Mouse (Mus musculus): ENCODE measurements at regions not wholly inside any gene's neighbourhood (a gene's known extent, or its start where the extent isn't known, plus 50 kb on each side); places are given as distances from the start of the nearest gene placed in this dataset.

DNA sequence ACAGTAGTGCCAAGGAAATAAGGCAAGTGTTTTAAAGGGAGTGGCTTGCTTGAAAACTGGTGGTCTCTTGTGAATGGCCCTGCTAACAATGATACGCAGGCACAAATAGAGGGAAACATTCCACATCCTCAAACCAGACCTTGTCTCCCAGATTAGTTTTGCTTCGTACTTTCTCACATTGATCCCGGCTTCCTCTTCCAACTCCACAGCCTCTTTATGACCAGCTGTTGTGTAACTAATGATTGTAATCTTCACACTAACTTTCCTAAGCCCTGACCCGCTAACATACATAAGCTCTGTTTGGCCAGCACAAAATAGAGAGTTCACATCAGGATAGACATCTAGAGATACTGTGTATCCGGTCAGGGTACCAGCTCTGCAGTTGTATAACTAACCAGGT is 116.3 kb upstream of the Arhgap28 start:
- no peak for DNase-seq (ENCODE audit: low spot score in 2 of 2)

DNA sequence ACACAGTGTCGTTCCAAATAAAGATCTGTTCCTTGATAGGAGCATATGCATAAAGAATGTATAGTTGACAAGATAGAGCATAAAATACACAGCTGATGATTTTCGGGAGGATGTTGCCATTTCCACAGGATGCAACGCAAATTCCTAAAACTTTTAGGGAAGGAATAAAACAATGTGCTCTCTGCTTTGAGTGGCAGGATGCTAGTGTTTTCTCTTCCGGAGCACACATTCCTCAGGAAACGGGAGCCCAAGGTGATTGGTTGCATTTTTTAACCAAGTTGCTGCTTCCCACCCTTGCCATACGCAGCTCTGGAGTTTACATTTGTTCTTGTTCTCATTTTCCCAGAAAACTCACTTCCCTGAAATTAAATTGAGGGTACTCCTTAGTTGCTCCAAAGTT is 116.8 kb upstream of the Arhgap28 start:
- no peak for DNase-seq (ENCODE audit: low spot score in 2 of 2)

DNA sequence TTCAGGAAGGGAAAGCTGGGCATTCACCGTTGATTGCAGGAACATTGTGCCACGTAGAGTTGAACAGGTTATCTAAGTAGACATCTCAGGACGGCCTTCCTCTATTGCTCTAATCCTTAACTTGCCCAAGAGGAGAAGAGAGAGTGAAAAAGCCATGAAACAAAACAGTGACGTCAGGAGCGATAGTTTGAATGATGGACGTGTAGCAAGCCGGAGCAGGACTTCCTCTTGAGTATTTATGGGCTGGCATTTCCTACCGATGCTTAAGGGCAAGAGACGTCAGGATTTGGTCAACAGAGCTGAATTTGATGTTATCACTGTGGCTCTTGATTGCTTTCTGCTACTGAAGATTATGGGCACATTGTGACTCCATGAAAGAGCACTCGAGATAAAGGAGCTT is 130.5 kb upstream of the Arhgap28 start:
- no peak for DNase-seq (ENCODE audit: low spot score in 2 of 2)

- no peak for DNase-seq (ENCODE audit: low spot score in 2 of 2)
Measured at GRCm38 (mm10) chr17:68135436-68135835, 131.5 kb upstream of the Arhgap28 start.

- DNase-seq (ENCODE audit: low spot score in 2 of 2), result no peak
Measured at GRCm38 (mm10) chr17:68143307-68143706, 130.3 kb upstream of the L3mbtl4 start.

DNA sequence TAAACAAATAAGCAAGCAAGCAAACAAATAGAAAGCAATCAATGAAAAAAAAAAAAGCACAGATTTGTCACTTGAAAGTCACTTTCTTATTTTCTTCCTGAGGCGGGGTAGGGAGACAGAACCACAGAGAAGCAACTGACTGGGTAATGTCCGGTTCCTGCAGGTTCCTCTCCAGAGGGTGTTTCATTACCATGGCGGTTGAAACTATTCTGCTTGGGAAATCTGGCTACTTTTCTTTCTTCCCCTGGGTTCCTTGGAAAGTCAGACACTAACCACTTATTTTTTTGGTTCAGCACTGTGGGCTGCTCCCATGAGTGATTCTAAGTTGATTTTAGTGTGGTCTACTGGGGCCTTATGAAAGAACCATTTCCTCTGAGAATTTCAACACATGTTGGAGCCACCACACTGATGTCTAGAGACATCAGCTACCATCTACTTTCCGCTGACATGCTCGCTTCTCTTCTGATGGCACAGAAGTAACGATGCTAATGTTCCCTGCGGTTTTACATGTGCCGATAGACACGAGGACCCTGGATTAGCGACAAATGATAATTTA is 124.3 kb upstream of the L3mbtl4 start:
- DNase-seq (ENCODE audit: low spot score in 2 of 2), result no peak

DNA sequence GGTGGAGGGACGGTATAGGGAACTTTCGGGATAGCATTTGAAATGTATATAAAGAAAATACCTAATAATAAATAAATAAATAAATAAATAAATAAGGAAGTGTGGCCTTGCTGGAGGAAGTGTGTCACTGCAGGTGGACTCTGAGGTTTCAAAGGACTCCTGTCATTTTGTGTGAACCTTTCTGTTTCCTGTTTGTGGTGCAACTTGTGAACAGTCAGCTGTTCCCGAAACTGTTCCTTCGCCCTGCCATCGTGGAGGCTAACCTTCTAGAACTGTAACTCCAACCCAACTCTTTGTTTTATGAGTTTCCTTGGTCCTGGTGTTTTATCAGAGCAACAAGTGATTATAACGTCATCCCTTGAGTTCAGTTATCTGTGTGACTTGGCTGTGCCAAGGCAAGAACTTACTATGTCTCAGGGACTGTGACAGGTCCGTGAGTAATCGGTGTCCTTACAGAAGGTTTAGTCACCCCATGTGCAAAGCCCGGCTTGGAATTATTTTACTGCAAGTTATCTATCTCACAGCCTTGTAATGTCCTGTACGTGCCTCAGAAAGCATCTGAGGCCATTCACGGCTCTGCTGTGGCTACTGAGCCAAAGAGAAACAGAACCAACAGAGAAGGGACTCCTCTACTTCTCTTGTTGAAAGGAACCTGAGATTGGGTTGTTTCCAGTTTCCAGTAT is 121.0 kb upstream of the L3mbtl4 start:
- no peak for DNase-seq (ENCODE audit: low spot score in 2 of 2)

GRCm38 (mm10) chr17:68154879-68155278 is 118.7 kb upstream of the L3mbtl4 start:
- DNase-seq (ENCODE audit: low spot score in 2 of 2), result no peak

DNA sequence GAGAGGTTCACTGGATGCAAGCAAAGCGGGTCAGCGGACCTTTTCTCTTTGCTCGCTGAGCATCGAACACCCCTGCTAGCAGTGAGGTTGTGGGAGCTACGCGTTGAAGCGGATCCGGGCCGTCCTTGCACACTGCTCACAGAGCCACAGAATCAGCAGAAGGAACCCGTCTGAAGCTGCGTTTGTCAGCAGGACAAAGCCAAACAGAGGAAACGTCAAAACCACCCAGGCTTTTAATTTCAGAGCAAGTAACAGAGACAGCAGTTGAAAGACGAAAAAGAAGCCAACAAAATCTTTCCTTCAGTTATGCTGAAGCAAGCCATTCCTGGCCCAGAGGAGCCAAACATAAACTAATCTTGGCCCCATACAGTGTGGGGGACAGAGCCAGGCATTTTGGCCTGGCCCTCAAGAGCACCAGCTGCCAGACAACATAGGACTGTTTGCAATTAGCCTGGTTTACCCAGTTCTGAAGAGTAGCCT is 115.4 kb upstream of the L3mbtl4 start:
- peak in 1 of 2 experiments; percentile 59 for DNase-seq (ENCODE audit: low spot score in 2 of 2)

GRCm38 (mm10) chr17:68161107-68161506 is 112.5 kb upstream of the L3mbtl4 start:
- no peak for DNase-seq (ENCODE audit: low spot score in 2 of 2)

- DNase-seq (ENCODE audit: low spot score in 2 of 2), result no peak
Measured at GRCm38 (mm10) chr17:68163545-68163944, 110.1 kb upstream of the L3mbtl4 start.

GRCm38 (mm10) chr17:68164666-68165065 is 108.9 kb upstream of the L3mbtl4 start:
- DNase-seq (ENCODE audit: low spot score in 2 of 2), result no peak

DNA sequence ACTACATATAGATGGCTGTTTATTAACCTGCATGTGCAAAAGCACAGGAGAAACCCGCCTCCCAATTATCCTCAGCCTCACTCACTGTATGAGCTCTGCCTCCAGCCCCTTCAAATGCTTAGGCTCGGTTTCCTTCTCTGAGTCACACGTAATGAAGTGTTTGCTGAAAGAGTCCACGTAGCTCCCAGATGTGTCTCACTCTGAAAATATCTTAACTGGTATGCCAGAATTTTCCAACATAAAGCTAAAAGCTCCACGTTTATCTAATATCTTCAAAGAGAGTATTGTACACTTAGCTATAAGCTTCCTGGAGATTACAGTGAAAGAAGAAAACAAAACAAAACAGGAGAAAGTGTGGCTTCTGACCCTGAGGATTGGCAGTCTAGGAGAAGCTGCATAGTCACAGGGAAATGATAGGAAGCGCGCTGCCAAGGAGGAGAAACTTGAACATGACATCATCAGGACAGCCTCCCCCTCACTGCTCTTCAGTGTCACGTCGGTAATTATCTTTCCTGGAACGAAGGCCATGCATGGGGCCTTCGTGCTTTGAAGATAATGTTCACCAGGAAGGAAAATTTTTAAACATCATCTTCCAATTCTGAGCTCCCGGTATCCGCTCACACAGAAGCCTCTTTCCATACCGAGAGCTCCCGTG is 108.3 kb upstream of the L3mbtl4 start:
- peak in 1 of 2 experiments; percentile 18 for DNase-seq (ENCODE audit: low spot score in 2 of 2)

GRCm38 (mm10) chr17:68166397-68166796 is 107.2 kb upstream of the L3mbtl4 start:
- DNase-seq (ENCODE audit: low spot score in 2 of 2), result peak in 1 of 2 experiments; percentile 14

DNA sequence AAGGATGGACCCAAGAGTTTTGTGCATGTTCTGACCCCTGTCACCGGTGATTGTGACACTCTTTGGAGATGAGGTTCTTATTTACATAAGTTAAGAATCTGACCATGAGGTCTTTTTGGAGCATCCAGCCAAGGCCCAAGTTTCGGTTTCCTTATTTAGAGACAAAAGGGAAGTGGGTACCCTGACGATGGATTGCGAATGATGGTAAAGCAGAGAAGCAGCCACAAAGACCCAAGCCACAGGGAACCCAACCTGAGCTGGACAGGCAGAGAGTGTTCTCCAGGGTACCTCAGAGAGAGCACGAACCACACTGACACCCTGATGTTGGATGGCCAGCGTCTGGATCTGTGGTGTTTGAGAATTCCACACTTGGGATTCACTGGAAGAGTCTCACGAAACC is 100.8 kb upstream of the L3mbtl4 start:
- DNase-seq (ENCODE audit: low spot score in 2 of 2), result no peak

- peak in 1 of 2 experiments; percentile 26 for DNase-seq (ENCODE audit: low spot score in 2 of 2)
Measured at GRCm38 (mm10) chr17:68176611-68177165, 96.9 kb upstream of the L3mbtl4 start.

DNA sequence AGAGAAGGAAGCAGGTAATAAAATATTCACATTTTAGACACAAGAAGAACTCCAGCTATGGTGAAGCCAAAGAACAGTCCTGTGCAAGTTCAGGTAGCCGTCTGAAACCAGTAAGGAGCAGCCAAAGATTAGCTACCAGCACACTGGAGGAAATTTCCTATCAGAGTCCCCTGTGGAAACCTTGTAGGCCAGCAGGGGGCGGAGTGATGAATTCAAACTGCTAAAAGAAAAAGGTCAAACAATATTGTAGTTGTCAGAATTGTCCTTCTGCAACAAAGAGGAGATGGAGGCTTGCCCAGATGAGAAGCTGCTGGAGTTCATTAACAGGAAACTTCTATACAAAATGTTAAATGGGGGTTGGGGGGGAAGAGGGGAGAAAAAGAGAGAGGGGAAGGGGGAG is 95.8 kb upstream of the L3mbtl4 start:
- DNase-seq (ENCODE audit: low spot score in 2 of 2), result peak in 1 of 2 experiments; percentile 51

GRCm38 (mm10) chr17:68185385-68185784 is 88.2 kb upstream of the L3mbtl4 start:
- no peak for DNase-seq (ENCODE audit: low spot score in 2 of 2)

DNA sequence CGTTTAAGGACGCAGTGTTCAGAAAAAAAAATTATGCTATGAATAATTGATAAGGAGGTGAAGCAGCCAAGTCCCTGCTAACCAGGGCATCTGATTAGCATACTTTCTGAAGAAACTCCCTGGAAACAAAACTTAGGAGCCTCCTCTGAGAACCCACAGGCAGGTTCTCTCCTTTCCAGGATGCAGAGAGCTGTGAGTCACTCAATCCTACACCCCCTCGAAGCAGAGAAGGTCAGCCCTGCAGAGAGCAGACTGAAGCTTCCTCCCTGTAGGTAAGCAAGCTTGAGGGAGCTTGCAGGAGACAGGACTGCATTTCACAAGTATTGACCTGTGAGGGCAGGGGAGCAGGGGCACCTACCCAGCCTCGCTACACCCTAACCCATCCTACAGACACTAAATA is 83.7 kb upstream of the L3mbtl4 start:
- DNase-seq (ENCODE audit: low spot score in 2 of 2), result no peak

DNA sequence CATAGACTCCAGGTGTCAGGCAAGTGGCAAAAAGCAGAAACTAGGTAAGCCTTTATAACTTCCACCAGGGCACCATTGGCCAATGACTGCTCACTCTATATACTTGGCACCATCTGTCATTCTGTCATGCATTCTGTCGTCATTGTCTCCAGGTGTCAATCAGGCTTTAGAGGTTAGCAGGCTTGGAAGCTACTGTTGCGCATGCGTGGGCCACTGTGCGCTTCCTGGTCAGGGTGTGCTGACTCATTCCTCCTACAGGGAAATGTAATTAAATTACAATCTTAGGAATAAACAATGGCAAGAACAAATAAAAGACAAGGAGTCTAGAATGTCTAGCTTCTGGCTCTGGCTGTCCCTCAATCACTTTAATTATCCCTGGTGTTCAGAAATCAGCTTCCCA is 68.1 kb upstream of the L3mbtl4 start:
- no peak for DNase-seq (ENCODE audit: low spot score in 2 of 2)

DNA sequence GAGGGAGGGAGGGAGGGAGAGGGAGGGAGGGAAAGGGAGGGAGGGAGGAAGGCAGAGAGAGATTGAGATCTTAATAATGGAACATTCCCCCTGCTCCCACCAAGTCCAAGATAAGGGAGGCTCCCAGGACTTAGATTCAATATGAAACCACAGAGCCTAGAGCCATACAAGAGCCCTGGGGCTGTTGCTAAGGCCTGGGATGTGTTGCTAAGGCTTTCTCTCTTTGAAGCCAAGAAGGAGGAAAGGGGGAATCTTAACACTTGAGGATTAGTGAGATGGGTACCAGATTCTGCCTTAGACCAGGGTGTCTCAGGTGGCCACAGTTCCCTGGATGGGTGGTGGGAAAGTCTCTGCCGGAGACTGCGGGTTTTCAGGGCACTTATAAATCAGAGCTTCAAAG is 64.8 kb upstream of the L3mbtl4 start:
- DNase-seq (ENCODE audit: low spot score in 2 of 2), result no peak
